Comparison of ENCODE assay signal across 9 mouse cellular contexts in genomic region chr1:131181642-131182527, GRCm38 (mm10). TPM values are rescaled to one million over a fixed set of nuclear protein-coding genes. Genes with fewer than 3 reads are reported as not detected.
DNase-seq lines count a peak whose midpoint lies in the region; ATAC-seq lines count a peak whose summit lies in the region.
"Had no signal": no experiment of that assay in that cellular context is flagged by ENCODE, and none has a peak within 500 bp of the region (broad histone marks: within the 10 kb centered on the region; RNA-seq: fewer than 3 reads in every experiment).

No protein-coding gene starts in this region.

- peaks cover 7% of the 10 kb centered on the region; the same call in 1 of the 2 replicates for H3K36me3 ChIP-seq in forebrain, embryonic 16.5 days (ENCODE audit: control insufficient read depth, insufficient read depth)
- peaks cover 37% of the 10 kb centered on the region for H3K36me3 ChIP-seq in hindbrain, embryonic 13.5 days

- no peak overlapping the region for H3K27ac ChIP-seq in forebrain, embryonic 16.5 days (ENCODE audit: low read length)
- no peak overlapping the region for H3K27ac ChIP-seq in hindbrain, embryonic 13.5 days
- H3K27ac ChIP-seq: macrophage had no signal

- WGBS in forebrain, embryonic 16.5 days = 65% methylated on average over 9 of the region's 9 CpGs
- 70% methylated on average over 9 of the region's 9 CpGs for WGBS in hindbrain, embryonic 13.5 days

- peak; percentile 73 for DNase-seq in Muller cell, postnatal 12 days (ENCODE audit: inconsistent ontology term)
- peak; percentile 57 for DNase-seq in cerebellum, adult 11-12 months
- DNase-seq in layer of hippocampus, postnatal 25 days (ENCODE audit: extremely low spot score in 1 of 2, low spot score in 1 of 2) = peak; percentile 58 to 84
- DNase-seq in lung, postnatal 4 days = peak; percentile 82 to 88
- DNase-seq in right cerebral cortex, adult 18-20 months = peak; percentile 69
- peak; percentile 67 for DNase-seq in urinary bladder, adult 2 months (ENCODE audit: low spot score)

- H3K4me2 ChIP-seq in forebrain, embryonic 16.5 days (ENCODE audit: low read length) = no peak overlapping the region
- H3K4me2 ChIP-seq in hindbrain, embryonic 13.5 days = no peak overlapping the region

- H3K4me3 ChIP-seq in forebrain, embryonic 16.5 days (replicated peaks; ENCODE audit: low read length) = no peak overlapping the region
- H3K4me3 ChIP-seq in hindbrain, embryonic 13.5 days = no peak overlapping the region

- H3K27me3 ChIP-seq in forebrain, embryonic 16.5 days (replicated peaks; ENCODE audit: control insufficient read depth, insufficient read depth, low read length) = no peaks in the 10 kb centered on the region
- H3K27me3 ChIP-seq in hindbrain, embryonic 13.5 days = no peaks in the 10 kb centered on the region

- peak; percentile 77 for ATAC-seq in forebrain, embryonic 16.5 days
- ATAC-seq in hindbrain, embryonic 13.5 days (ENCODE audit: low FRiP score) = peak; percentile 64; the same call in 1 of the 2 replicates

- no peaks in the 10 kb centered on the region for H3K9me3 ChIP-seq in forebrain, embryonic 16.5 days (ENCODE audit: control insufficient read depth, low read length)
- H3K9me3 ChIP-seq in hindbrain, embryonic 13.5 days = no peaks in the 10 kb centered on the region

- H3K9ac ChIP-seq in forebrain, embryonic 16.5 days (replicated peaks; ENCODE audit: low read depth, low read length) = no peak overlapping the region
- no peak overlapping the region for H3K9ac ChIP-seq in hindbrain, embryonic 13.5 days

- no peaks in the 10 kb centered on the region for H3K4me1 ChIP-seq in forebrain, embryonic 16.5 days (replicated peaks; ENCODE audit: control insufficient read depth, insufficient read depth, low read length)
- no peaks in the 10 kb centered on the region; the same call in 1 of the 2 replicates for H3K4me1 ChIP-seq in hindbrain, embryonic 13.5 days (replicated peaks)

RNA-seq across cellular contexts. Expression of gene Eif2d, which starts 28.9 kb away (rescaled TPM):
- 64.1 and 64.4 TPM in 2 replicates for polyA plus RNA-seq in forebrain, embryonic 16.5 days (2015; fragmentation: Nextera tagmentation; extraction: Ambion mirVana)
- polyA plus RNA-seq in hindbrain, embryonic 13.5 days (2015; fragmentation: Nextera tagmentation; extraction: Ambion mirVana) = 52.7 and 52.8 TPM in 2 replicates
- total RNA-seq in layer of hippocampus, postnatal 25 days (2021) = 10 to 100 TPM; 37.6 to 39.4 TPM
- polyA plus RNA-seq in urinary bladder, adult 2 months (2012; rRNA removed) = 39.3 and 45.1 TPM in 2 replicates

RNA-seq across cellular contexts. Expression of gene Dyrk3, which starts 43.7 kb away (rescaled TPM):
- polyA plus RNA-seq in forebrain, embryonic 16.5 days (2015; fragmentation: Nextera tagmentation; extraction: Ambion mirVana) = 19.5 and 20.7 TPM in 2 replicates
- polyA plus RNA-seq in hindbrain, embryonic 13.5 days (2015; fragmentation: Nextera tagmentation; extraction: Ambion mirVana) = 15.5 and 15.6 TPM in 2 replicates
- total RNA-seq in layer of hippocampus, postnatal 25 days (2021) = 10 to 100 TPM; 15.7 to 17.4 TPM
- polyA plus RNA-seq in urinary bladder, adult 2 months (2012; rRNA removed) = 0.47 and 0.52 TPM in 2 replicates

Comparison
In these comparisons a context has a peak if more than half of its experiments do, and no peak if none do; other contexts are left out.
1. RNA of gene Dyrk3, which starts 43.7 kb away (polyA plus RNA-seq): 19.5 to 20.7 TPM in forebrain, embryonic 16.5 days and 15.5 to 15.6 TPM in hindbrain, embryonic 13.5 days; 0.47 to 0.52 TPM in urinary bladder, adult 2 months; every median in the first group is over 10 times any median in the second.
2. Peak in every context shown above with its lines, with median percentiles within 50 percentile points of each other: DNase-seq.